Mouse (Mus musculus) brain, embryonic 18.5 days (tissue): ENCODE data around the gene Khsrp.

Experiments
- DNase-seq: peaks from one replicate; pipeline ENCODE4 v3.0.0-alpha.2; 2012; ENCODE audit warnings: low read depth, low spot score

The Khsrp gene

DNA sequence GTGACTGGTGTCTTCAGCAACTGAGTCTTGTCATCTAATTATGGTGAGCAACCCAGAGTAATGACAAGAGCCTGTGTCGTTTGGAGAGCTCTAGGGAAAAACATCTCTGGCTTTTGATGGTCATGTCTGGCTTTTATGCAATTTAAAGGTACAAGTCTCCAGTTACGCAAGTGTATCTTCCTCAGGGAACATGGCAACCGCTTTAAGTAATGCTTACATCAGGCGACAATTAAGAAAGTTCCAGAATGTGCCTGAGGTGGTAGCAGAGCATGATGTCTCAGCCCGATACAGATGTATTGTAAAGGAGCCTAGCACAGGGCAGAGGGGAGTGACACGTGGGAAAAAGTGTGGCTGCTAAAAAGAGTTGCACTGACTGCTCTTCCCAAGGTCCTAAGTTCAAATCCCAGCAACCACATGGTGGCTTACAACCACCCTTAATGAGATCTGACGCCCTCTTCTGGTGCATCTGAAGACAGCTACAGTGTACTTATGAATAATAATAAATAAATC, 42.3 kb downstream of the Khsrp start:
- DNase-seq: no peak

- no peak for DNase-seq
Measured at GRCm38 (mm10) chr17:56988441-56988840, 42.9 kb downstream of the Khsrp start.

DNA sequence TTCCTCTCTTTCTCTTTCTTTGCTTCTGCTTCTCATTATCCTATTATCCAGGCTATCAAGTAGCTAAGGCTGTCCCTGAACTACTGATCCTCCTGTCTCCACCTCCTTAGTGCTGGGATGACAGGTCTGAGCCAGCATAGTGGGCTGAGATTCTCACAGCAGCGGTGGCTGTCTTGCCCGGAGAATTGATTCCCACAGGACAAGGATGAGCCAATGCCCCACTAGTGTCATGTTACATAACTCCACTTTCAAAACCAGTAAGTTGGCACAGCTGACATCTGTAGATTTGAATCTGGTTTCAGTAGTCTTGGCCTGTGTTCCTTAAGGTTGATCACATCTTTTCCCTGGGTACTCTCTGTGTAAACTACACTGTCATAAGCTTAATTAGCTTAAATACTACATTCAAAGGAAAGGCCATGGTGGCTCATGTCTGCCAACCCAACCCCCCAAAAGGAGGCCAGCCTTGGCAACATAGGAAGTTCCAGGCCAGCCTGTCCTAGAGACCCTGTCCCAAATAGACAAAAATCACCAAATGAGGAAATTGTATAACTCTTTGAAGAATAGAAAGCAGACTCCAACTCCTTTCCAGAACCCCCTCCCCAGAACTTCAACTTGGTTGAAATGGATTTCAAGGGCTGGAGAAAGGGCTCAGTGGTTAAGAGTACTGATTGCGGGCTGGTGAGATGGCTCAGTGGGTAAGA, 45.1 kb downstream of the Khsrp start:
- no peak for DNase-seq

- no peak for DNase-seq
Measured at GRCm38 (mm10) chr17:56985656-56986055, 45.7 kb downstream of the Khsrp start.

DNA sequence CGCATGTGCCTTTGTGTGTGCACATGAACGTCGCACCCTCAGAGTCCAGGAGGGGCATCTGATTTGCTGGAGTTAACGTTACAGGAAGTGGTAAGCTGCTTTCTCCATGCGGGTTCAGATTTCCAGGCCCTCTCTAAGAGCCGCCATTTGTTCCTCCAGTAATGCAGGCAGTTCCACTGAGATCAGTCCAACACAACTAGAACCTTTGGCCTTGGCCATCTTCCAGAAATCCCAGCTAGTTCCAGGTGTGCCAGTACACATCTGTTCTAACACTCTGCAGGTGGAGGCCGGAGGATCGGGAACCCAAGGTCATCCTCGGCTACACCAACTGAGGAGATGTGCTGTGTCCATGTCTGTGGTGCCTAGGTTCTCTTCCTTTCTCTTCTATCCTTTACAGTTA, 46.4 kb downstream of the Khsrp start:
- no peak for DNase-seq

DNA sequence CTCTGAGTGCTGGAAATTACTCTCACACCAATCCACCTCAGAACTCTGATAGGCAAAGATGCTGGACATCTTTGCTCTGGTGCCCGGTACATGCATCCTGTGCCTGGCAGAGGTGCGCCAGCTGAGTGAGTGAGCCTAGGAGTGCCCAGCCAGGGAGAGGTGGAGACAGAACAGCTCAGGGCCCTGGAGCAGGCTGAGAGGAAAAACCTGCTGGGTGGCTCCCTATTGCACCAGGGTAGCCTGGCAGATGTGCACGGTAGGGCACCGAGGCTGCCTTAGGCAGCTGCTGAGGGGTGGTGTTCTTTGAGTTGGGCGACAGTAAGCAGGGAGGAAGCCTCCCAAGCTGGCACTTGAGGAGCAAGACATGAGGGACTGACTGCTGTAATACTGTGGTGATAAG, 49.3 kb downstream of the Khsrp start, which contains the start of gene Acer1:
TSS of gene Acer1 (minus strand) at position 114 of the 400 bp plus-strand sequence.
- DNase-seq: no peak

GRCm38 (mm10) chr17:56981049-56981448, 50.3 kb downstream of the Khsrp start:
- no peak for DNase-seq

DNA sequence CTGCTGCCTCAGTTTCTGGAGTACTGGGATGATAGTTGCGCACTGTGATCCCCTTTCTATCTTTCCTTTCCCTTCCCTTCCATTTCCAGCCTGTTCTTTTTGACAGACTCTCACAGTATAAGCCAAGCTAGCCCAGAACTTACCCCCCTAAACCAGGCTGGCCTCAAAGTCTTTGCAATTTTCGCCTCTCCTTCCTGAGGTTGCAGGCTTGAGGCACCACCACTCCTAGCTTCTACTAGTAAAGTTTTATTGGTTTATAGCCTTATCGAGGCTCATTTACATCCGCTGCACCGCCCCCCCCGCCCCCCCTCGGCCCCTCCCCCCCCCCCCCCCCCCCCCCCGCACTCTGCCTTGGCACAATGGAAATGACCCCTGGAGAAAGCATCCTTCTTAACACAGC, 51.8 kb downstream of the Khsrp start:
- no peak for DNase-seq

- no peak for DNase-seq
Measured at GRCm38 (mm10) chr17:56976531-56977390, 54.6 kb downstream of the Khsrp start.

GRCm38 (mm10) chr17:56975391-56975790, 55.9 kb downstream of the Khsrp start:
- no peak for DNase-seq

GRCm38 (mm10) chr17:56974708-56975240, 56.5 kb downstream of the Khsrp start:
- DNase-seq: no peak

- no peak for DNase-seq
Measured at GRCm38 (mm10) chr17:56973956-56974707, 57.2 kb downstream of the Khsrp start.
